Mouse (Mus musculus) layer of hippocampus, postnatal 25 days (tissue): ENCODE results near the gene Asl. TPM values are rescaled to one million over a fixed set of nuclear protein-coding genes. Genes with fewer than 3 reads are reported as not detected.

Experiments
- DNase-seq, 2 experiments: peaks; one replicate each; pipeline ENCODE4 v3.0.0; 2022; ENCODE audit warnings: mixed read lengths in 2 of 2, low spot score in 1 of 2; ENCODE audit errors: extremely low spot score in 1 of 2
- total RNA-seq, 2 experiments: library from RNA; stranded (reverse); gene quantifications; 2 replicates each; pipeline ENCODE4 v1.2.3; 2021

Gene Asl
- 10 to 100 TPM; 15.8 to 21.8 TPM for total RNA-seq

- peak; percentile 84 to 86 for DNase-seq
Observed at GRCm38 (mm10) chr5:130029142-130029897, at the start of gene Asl, which contains the start of gene Crcp. Asl (minus strand) TSS chr5:130029247. Crcp (plus strand) TSS chr5:130029290.

DNA sequence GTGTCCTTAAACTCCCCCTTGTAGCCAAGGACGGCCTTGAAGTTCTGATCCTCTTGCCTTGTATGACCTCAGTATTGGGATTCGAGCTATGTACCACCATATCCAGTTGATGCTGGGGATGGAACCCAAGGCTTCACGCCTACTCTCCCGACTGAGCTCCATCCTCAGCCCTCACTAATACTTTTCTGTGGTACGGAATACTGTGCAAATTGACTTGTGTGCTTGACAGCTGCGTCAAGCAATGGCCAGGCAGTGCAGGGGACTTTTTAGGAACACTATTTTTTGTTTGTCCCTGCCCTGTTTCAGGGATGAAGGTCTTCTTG lies 49.7 kb upstream of the Asl start:
- DNase-seq, result no peak

GRCm38 (mm10) chr5:130078096-130078833 lies 49.2 kb upstream of the Asl start:
- DNase-seq, result no peak

DNA sequence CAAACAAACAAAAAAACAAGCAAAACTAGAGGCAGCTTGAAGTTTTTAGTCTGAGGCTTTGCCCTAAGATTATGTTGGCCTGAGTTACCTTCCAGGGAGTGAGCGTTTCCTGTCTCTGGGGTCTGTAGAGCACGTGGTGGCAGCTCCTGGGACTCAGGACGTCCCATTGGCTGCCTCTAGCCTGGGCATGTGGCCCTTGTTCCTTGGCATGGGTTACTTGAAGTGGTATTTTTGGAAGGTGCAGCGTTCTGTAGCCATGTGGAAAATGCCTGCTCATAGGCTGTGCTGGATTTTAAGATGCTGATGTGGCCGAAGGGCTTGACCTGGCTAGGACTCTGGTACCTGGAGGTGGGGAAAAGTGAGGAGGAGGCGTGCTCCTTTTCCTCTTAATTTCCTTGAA lies 47.3 kb upstream of the Asl start:
- no peak for DNase-seq

DNA sequence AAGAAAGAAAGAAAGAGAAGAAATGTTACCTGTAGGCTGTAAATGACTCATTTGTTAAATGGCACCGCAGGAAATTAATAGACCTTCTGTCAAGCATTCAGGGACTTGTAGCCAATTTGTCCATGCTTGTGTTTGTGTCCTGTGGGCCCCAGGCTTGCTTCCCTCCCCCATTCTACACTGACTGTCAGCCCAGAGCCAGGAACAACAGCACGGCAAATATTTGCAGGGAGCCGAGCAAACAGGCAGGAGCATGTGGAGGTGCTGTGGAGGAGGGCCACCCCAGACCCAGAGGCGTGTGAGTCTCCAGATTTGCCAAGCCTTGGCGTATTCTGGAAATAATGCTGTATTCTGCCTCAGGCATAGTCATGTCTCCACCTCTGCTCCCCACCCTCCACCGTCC lies 45.4 kb upstream of the Asl start:
- DNase-seq, result no peak

- DNase-seq, result no peak
Observed at GRCm38 (mm10) chr5:130073026-130073425, 44.0 kb upstream of the Asl start, which contains the start of gene Tpst1. Tpst1 (plus strand) TSS chr5:130073326.

DNA sequence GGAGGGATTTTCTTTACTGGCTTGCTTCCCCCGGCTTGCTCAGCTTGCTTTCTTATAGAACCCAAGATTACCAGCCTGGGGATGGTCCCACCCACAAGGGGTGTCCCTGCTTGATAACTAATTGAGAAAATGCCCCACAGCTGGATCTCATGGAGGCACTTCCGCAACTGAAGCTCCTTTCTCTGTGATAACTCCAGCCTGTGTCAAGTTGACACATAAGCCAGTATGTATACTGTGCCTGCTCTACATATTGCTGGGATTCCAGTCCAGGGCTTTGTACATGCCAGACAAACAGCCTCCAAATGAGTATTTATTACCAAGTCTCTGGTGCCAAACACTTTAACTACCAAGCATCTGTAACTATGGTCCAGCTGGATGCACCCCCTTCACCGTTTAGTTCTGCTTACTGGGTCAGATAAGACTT lies 38.8 kb upstream of the Asl start:
- no peak for DNase-seq

DNA sequence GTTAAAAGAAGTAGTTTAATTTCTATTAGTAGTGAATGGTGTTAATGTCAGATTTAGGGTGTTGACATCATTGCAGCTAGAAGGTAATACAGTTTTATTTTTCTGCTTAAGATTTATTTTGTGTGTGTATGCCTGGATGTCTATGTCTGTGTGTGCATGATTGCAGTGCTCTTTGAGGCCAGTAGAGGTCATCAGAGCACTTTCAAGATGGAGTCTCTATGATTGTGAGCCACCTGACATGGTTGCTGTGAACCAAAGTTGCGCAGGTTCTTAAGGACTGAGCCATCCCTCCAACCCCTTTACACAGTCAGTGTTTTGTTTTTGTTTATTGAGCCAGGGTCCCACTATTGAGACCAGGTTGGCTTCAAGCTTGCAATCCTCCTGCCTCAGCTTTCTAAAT lies 36.5 kb upstream of the Asl start:
- DNase-seq, result no peak

- no peak for DNase-seq
Observed at GRCm38 (mm10) chr5:130063760-130064159, 34.7 kb upstream of the Asl start.

- no peak for DNase-seq
Observed at GRCm38 (mm10) chr5:130062096-130062495, 33.0 kb upstream of the Asl start.

DNA sequence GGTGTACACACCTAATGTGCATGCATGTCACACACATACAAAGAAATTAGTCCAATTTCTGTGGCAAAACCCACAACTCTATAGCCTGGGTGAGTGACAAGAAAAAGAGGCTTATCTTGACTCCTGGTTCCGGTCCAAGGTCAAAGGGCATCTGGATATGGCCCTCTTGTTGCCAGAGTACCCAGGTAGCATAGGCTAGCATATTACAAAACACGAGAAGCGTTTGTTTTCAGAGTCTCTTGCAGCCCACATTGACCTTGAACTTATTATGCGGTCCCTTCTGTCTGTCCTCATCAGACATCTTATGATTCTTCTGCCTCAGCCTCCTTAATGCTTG lies 31.2 kb upstream of the Asl start:
- DNase-seq, result no peak

DNA sequence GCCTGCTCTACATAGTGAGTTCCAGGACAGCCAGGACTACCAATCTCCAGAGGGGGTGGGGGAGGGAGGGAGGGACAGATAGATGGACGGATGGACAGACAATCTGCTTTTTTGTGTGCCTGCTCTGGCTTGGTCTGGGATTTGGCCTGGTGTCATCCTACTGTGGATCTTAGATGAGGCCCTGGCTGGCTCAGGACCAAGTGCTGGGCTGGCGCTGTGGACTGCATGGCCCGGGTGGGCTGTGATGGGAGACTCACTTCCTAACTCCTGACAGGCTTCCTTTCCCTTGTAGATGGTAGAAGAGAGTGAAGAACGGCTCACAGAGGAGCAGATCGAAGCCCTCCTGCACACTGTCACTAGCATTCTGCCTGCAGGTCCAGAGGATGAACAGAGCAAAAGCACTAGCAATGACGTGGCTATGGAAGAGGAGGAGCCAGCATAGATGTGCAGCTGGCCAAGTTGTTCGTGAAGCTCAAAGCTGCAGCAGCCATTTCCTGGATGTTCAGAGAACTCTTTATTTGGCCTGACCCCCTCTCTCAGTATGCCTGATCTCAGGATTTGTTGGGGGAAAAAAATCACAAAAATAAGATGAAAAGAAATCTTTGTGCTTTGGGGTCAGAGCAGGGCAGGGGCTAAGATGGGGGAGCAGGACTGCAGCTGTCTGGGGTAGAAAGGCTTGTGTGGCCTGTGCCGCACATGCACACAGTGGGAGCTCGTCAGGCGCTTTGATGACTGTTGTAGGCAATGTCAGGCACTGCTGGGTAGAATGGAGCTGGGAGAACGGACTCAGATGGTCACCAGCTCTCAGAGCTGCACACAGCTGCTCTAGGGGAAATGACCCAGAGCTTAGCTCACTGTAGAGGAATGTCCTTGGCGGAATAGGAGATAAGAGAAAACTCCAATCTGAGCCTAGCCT lies 30.6 kb upstream of the Asl start:
- no peak for DNase-seq

GRCm38 (mm10) chr5:130056303-130056702 lies 27.3 kb upstream of the Asl start:
- no peak for DNase-seq

DNA sequence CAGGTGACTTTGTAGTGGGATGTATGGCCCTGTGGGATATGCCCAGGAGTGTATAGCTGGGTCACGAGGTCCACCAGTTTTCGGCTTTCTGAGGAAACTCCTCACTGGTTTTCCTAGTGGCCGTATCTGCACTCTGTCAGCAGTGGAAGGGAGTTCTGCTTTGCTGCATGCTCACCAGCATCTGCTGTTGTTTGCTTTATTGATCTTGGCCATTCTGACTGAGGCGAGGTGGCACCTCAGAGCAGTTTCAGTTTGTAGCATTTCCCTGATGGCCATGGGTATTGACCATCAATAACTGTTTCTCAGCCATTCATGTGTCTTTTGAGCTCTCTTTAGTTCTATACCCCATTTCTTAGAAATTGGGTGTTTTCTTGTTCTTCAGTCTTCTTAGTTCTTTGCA lies 26.6 kb upstream of the Asl start:
- no peak for DNase-seq

DNA sequence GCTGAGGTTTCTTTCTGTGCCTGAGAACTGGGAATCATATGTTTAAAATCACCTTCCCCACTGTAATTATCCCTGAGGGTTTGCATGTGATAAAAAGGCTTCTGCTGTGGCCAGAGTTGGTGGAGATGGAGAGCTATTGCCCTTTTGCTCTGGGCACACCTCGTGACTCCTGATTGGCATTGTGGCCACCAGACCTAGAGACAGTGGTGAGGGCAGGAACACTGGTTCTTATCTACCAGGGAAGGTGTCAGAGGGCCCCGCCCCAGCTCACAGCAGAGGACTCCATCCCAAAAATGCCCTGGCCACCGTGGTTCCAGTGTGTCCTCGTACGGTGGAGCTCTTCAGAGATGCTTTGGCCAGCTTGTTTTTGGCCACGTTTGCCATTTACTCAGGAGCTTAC lies 23.9 kb upstream of the Asl start:
- DNase-seq, result no peak

- DNase-seq, result no peak
Observed at GRCm38 (mm10) chr5:130052510-130052909, 23.5 kb upstream of the Asl start.

DNA sequence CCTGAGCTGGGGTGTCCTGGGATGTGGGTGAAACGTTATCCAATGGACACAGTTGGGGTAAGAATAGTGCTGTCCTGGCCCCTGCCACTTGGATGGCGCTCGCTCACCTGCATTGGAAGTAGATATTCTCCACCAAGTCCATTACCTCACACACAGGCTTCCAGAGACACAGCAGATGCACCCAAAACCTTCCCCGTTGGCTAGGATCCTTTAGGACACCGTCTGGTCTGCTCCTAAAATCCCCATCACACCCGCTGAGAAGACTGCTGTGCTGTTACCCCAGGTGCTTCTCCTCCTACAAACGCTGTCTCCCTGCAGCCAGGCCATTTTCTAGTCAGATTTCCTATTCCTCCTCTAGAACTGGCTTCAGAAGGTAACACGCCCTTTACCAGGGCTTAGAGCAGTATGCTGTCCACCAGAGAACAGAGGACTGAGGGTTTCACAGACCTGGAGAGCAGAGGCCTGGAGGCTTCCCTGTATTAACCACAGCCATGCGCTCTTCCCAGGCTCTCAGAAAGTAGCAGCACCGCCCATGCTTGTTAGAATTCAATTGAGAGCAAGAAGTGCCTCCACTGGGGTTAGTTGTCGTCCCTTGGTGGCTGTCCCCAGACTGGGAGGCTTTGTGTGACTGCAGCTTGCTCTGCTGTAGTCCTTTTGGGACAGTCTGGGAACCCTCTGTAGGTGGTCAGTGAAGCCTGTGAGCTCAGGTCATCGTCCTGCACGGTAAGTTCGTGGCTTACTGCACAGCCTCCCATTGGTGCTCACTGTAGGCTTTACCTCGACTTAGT lies 22.2 kb upstream of the Asl start:
- DNase-seq, result no peak

- DNase-seq, result no peak
Observed at GRCm38 (mm10) chr5:130050416-130050815, 21.4 kb upstream of the Asl start.

DNA sequence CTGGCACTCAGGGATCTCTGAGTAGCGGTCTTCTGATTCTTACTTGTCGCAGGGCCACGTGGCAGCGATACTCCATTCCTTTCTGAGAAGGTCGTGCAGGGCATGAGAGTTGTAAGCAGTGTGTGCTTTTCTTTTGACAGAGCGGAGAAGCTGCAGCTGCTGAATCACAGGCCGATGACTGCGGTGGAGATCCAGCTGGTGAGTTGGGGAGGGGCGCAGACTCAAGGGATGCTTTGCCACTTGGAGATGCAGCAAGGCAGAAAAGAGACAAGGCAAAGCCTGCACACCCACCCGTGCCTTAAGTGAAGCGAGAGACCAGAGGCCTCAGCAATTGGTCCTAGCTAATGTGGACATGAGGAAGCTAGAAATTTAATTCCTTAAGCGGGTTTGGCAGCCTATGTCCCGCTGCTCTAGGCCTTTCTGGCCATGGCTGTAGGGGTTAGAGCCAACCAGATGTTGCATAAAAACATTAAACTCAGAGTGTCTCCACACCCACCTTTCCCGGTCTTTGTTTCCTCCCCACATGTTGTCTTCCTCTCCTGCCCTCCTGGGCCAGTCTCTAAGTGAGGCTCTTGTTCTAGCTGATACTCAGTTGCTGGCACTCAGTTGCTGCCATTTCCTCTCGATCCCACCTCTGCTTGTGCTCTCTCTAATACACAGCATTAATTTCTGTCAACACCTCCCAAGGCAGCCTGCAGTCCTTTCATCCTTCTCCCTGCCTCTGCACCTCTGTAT lies 19.9 kb upstream of the Asl start:
- DNase-seq, result no peak

- DNase-seq, result no peak
Observed at GRCm38 (mm10) chr5:130047013-130047412, 18.0 kb upstream of the Asl start.
